Mouse (Mus musculus) left cerebral cortex, adult 8-10 months (tissue): Measurements from ENCODE around the gene Phf19. TPM values are rescaled to one million over a fixed set of nuclear protein-coding genes. Genes with fewer than 3 reads are reported as not detected.

Experiments used
- DNase-seq, 2 experiments: peaks; one replicate each; pipeline ENCODE4 v3.0.0; 2022; ENCODE audit warnings: low spot score in 2 of 2
- total RNA-seq, 4 experiments: library from RNA; stranded (reverse); gene quantifications; 2 replicates each; pipeline ENCODE4 v1.2.4; 2022

The Phf19 gene
- total RNA-seq, 4 experiments from 2014 or later = 0.65 to 1.2 (median 0.79) TPM

- DNase-seq = no peak
These were observed 26.4 kb upstream of the Phf19 start for GRCm38 (mm10) chr2:34940246-34940645.

- DNase-seq = no peak
These were observed 24.7 kb upstream of the Phf19 start for GRCm38 (mm10) chr2:34938269-34939208.

DNA sequence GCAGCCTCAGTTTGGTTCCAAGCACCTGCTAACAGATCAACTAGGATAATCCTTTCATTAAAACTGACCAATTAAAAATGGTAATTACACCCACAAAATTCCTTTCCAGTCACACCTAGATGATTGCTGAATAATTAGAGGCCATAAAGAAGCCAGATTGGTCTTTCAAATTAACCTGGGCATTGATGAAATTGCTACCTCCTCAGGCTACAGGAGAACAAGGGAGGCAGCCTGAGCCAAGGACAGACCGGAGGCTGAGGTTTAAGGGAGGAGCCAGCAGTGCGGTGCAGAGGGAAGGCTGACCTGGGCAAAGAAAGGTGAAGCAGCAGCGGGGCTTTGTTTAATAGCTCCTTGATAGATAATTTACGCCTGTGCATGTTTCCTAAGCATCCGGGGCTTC is 23.6 kb upstream of the Phf19 start:
- no peak for DNase-seq

- DNase-seq = no peak
These were observed 13.5 kb upstream of the Phf19 start for GRCm38 (mm10) chr2:34927320-34927719.

DNA sequence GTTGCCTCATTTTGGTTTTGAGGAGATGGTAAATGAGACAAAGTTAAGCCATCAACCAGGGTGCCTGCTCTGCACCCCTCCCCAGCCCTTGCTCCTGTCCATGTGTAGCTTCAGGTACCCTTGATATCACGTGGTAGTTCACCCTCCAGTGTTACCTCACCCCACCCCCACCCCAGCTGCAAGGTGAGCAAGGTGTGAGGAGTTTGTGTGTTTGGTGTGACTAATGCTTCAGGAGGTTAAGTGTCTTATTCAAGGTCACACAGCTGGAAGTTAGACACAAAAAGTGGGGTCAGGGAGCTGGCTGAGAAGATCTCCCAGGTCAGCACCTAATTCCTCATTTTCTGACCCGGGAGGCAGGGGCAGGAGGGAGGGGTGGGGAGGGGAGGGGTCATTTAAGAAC is 8.9 kb upstream of the Phf19 start:
- no peak for DNase-seq

GRCm38 (mm10) chr2:34920144-34920543 is 6.3 kb upstream of the Phf19 start:
- no peak for DNase-seq

DNA sequence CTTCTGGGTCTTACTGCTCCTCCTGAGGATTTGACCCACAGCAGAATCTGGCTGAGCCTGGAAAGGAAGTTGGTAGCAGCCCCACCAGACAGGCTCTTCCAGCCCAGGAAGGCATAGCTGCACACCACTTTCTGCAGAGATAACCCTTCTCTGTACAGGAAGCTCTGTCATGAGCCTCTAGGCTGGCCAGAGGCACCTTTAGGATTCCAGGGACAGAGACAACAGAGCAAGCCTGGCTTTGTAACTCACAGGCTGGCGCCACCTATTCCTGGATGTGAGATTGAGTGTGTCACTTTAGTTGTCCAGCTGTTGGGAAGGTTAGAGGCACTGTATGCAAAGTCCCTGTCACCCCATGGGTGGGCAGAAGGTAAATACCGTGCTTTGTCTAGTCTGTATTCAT is 1.3 kb upstream of the Phf19 start:
- no peak for DNase-seq

GRCm38 (mm10) chr2:34914823-34915082 is 927 bp upstream of the Phf19 start:
- DNase-seq = no peak

- DNase-seq = peak in 1 of 2 experiments; percentile 46
These were observed 420 bp upstream of the Phf19 start for GRCm38 (mm10) chr2:34914069-34914822.

DNA sequence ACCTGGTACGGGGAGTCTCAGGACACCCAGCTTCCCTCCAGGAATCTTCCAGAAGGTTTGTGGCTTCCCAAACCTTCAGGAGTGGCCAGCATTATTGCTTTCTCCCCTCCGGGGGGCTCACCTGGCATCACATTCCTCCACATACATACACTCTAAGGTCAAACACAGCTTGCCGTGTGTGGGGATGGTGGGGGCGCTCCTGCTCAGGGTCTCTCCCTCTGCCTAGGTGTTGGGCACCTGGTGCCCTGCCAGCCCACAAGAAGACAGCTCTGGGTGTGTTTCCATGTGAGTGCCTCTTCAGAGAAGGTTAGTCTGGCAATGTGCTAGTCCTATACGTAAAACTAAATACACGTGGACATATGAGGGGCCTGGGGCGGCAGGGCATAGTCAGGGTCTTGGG is 1.2 kb downstream of the Phf19 start:
- no peak for DNase-seq

DNA sequence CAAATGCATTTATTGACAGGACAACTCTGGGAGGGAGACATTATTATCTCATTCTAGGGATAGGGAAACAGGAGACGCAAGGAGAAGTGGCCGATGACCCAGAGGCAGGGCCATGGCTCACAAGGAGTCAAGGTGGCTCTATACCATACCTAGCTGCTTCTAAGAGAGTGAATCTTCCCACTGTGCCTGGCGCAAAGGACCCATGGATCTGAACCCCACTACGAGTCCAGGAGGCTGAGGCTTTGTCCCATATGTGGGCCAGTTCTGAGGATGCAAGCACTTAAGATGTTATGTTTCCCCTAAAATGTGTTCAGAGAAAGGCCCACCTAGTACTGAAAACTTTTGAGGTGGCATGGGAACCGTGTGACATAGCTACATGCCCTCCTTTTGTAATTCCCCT is 2.0 kb downstream of the Phf19 start:
- no peak for DNase-seq

DNA sequence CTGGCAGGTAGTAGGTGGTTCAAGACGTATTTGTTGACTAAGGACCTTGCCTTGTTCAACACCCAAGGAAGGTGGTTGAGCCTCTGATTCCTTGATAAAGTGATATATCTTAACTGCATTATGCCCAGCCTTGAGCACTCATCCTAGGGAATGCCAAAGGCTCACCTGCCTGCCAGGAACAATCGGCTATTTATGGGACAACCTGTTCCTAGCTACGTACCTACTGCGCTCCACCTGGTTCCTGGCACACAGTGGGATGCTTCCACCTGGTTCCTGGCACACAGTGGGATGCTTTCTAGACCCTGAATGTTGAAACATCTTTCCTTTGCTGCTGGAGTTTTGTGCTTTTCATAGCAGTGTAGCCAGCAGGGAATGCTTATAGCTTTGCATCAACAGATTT is 4.1 kb downstream of the Phf19 start:
- no peak for DNase-seq

DNA sequence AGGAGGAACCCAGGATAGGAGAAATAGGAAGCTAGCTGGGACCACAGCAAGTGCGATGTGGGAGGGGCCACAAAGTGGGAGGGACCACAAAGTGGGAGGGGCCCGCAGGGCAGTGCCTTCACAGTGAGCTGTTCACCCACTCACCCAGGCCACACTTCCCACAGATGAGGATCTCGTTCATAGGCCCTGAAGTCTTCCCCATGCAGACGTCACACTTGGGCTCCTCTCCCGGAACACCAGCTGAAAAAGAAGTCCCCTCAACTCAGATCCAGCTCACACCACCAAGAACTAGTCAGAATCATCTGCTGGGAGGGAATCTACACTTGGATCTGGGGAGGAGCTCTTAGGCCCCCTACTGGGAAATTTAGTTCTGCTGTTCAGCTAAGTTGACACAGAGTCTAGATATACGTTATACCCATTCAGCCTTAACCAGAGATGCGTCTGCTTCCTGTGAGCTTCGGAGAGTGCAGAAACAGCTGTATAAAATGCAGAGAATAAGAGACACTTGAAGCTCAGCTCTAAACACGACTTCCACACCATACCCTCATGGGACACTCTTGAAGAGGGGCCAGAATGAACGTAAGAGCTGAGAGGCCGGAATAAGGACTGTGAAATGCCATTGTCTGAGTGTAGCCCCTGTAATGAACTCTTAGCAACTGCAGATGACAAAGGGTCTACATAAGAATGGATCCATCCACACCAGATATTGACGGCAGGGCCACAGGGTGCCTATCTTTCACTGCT is 6.8 kb downstream of the Phf19 start:
- DNase-seq = peak in 1 of 2 experiments; percentile 51

- no peak for DNase-seq
These were observed 7.4 kb downstream of the Phf19 start for GRCm38 (mm10) chr2:34906426-34906825.

GRCm38 (mm10) chr2:34904849-34905542 is 8.8 kb downstream of the Phf19 start:
- peak; percentile 90 to 99 for DNase-seq

GRCm38 (mm10) chr2:34903652-34904405 is 10.0 kb downstream of the Phf19 start:
- no peak for DNase-seq

DNA sequence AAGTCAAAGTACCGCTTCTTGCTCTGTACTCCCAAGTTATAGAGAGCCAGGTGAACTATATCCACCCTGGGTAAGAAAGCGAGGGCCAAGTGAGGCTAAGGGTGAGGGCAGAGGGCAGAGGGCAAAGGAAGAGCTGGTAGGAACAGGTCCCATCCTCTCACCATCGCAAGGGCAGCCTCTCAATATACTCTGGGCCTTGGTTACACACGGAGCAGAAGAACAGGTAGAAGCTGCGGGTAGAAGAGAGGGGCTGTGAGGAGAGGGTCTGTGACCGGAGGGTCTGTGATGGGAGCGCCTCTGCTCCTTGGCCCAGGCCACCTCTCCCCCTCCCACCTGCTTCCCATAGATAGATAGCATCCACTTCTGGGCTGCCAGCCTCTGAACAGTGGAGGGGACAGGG is 10.6 kb downstream of the Phf19 start:
- no peak for DNase-seq

GRCm38 (mm10) chr2:34902731-34903130 is 11.1 kb downstream of the Phf19 start:
- DNase-seq = no peak

DNA sequence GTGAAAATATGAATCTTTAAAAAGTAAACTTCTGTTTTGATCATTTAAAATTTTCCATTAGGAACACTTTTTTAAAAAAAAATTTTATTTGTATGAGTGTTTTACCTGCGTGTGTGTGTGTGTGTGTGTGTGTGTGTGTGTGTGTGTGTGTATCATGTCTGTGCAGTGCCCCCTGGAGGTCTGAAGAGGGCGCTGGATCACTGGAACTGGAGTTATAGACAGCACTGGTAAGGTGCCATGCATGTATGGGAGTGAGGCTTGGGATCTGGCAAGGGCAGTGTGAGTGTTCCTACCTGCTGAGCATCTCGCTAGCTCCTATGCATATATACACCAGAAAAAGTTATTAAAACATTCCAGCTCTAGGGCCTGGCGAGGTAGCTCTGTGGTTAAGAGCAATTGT is 12.1 kb downstream of the Phf19 start:
- DNase-seq = no peak

GRCm38 (mm10) chr2:34900412-34900811 is 13.4 kb downstream of the Phf19 start:
- no peak for DNase-seq

- no peak for DNase-seq
These were observed 14.1 kb downstream of the Phf19 start for GRCm38 (mm10) chr2:34899682-34900081.
